Mouse (Mus musculus): ENCODE results near the gene Tenm2.

DNA sequence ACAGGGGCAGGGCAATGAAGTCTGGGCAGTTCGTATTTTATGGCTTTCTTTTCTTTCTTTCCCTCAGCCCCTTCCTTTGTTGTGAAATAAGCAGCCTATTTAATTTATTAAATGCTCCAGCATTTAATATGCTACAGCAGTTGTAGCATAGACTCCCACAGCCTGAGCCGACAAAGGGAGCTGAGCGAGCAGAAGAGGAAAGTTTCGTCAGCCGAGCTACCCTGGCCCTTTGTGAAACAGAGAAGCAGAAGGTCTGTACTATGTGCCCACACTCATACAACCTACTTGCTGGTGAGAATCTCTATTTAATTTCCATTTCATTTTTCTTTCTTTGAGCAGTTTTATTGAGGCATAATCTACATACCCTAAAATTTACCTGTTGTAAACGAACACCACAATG lies 1127.9 kb downstream of the Tenm2 start:
- TF ChIP-seq CTCF (IDR thresholded peaks at IDR 0.05; ENCODE audit: control insufficient read depth, insufficient read depth, insufficient replicate concordance, low read depth, low read length) (no peak), POLR2A (IDR thresholded peaks at IDR 0.05; ENCODE audit: control insufficient read depth, low read depth, low read length) (no peak)

Data from testis, adult 2 months (tissue).